Mouse (Mus musculus) embryonic facial prominence, embryonic 10.5 days (tissue): ENCODE data around the gene Vsig2. TPM values are rescaled to one million over a fixed set of nuclear protein-coding genes. Genes with fewer than 3 reads are reported as not detected.

ENCODE experiments used
- DNase-seq: peaks from one replicate; pipeline ENCODE4 v3.0.0-alpha.2; 2017; ENCODE audit warnings: low spot score
- H3K27ac ChIP-seq: fragments of 300-500 bp; sonication (generic); replicated peaks from 2 replicates; pipeline ENCODE4 v1.5.1; 2016; ENCODE audit warnings: mild to moderate bottlenecking
- H3K27me3 ChIP-seq: fragments of 300-500 bp; sonication (generic); replicated peaks from 2 replicates; pipeline ENCODE4 v1.6.1; 2016; ENCODE audit warnings: low read depth, mild to moderate bottlenecking; ENCODE audit not compliant: poor library complexity, severe bottlenecking
- H3K36me3 ChIP-seq: fragments of 300-500 bp; sonication (generic); replicated peaks from 2 replicates; pipeline ENCODE4 v1.6.1; 2016; ENCODE audit warnings: mild to moderate bottlenecking, moderate library complexity
- H3K4me1 ChIP-seq: fragments of 300-500 bp; sonication (generic); 2 replicates; pipeline ENCODE4 v1.6.1; 2016
- H3K4me3 ChIP-seq: fragments of 300-500 bp; sonication (generic); 2 replicates; pipeline ENCODE4 v1.5.1; 2016; ENCODE audit warnings: mild to moderate bottlenecking, moderate library complexity
- H3K9me3 ChIP-seq: fragments of 300-500 bp; sonication (generic); 2 replicates; pipeline ENCODE4 v1.6.1; 2016; ENCODE audit warnings: mild to moderate bottlenecking
- WGBS: fragments of 180-500 bp; shearing (Covaris S2); methylation state at CpG from one replicate; pipeline ENCODE4 v1.1.7; 2016; 5-methylcytosine and 5-hydroxymethylcytosine counted together
- polyA plus RNA-seq: library from polyadenylated mRNA; unstranded; fragments of >200 nt; fragmentation: Nextera tagmentation; extraction: Ambion mirVana; gene quantifications from 2 replicates; pipeline ENCODE4 v1.2.1, GENCODE M21; 2016

Vsig2 gene
- polyA plus RNA-seq, result 0.59 and 0.78 TPM in 2 replicates

GRCm38 (mm10) chr9:37539170-37540025 lies at the start of gene Vsig2:
Gene Vsig2 (plus strand): TSS chr9:37539255.
- WGBS, result 43% methylated on average over 23 of the region's 23 CpGs
- H3K9me3 ChIP-seq, result no peaks in the 10 kb centered on the region
- H3K27me3 ChIP-seq, result peaks cover 65% of the 10 kb centered on the region
- no peaks in the 10 kb centered on the region for H3K36me3 ChIP-seq
- H3K4me1 ChIP-seq, result peaks cover 18% of the 10 kb centered on the region
- no peak for DNase-seq
- no peak within 1 kb of the TSS for H3K27ac ChIP-seq
- no peak within 1 kb of the TSS for H3K4me3 ChIP-seq

GRCm38 (mm10) chr9:37489446-37490120 lies 49.5 kb upstream of the Vsig2 start:
- WGBS, result under 1% methylated on average over 75 of the region's 75 CpGs
- Histone ChIP-seq H3K4me3 (peak overlapping the region; percentile 77), H3K9me3 (no peaks in the 10 kb centered on the region), H3K27ac (peak overlapping the region; percentile 97), H3K4me1 (peaks cover 28% of the 10 kb centered on the region), H3K36me3 (peaks cover 27% of the 10 kb centered on the region), H3K27me3 (no peaks in the 10 kb centered on the region)
- DNase-seq, result peak; percentile 84

GRCm38 (mm10) chr9:37495761-37496160 lies 43.3 kb upstream of the Vsig2 start:
- H3K9me3 ChIP-seq, result no peaks in the 10 kb centered on the region
- H3K27ac ChIP-seq, result no peak overlapping the region
- WGBS, result 75% methylated on average over 3 of the region's 3 CpGs
- H3K4me3 ChIP-seq, result no peak overlapping the region
- H3K36me3 ChIP-seq, result peaks cover 48% of the 10 kb centered on the region
- peaks cover 6% of the 10 kb centered on the region for H3K4me1 ChIP-seq
- DNase-seq, result no peak
- no peaks in the 10 kb centered on the region for H3K27me3 ChIP-seq

- no peak overlapping the region for H3K27ac ChIP-seq
- peaks cover 48% of the 10 kb centered on the region for H3K36me3 ChIP-seq
- DNase-seq, result no peak
- H3K4me1 ChIP-seq, result peaks cover 1% of the 10 kb centered on the region; the same call in 1 of the 2 replicates
- no peaks in the 10 kb centered on the region for H3K27me3 ChIP-seq
- no peak overlapping the region for H3K4me3 ChIP-seq
- H3K9me3 ChIP-seq, result no peaks in the 10 kb centered on the region
These were observed 42.7 kb upstream of the Vsig2 start for GRCm38 (mm10) chr9:37496325-37496724.

GRCm38 (mm10) chr9:37500201-37500600 lies 38.9 kb upstream of the Vsig2 start:
- 79% methylated on average over 3 of the region's 3 CpGs for WGBS
- Histone ChIP-seq H3K27me3 (no peaks in the 10 kb centered on the region), H3K36me3 (peaks cover 26% of the 10 kb centered on the region), H3K9me3 (no peaks in the 10 kb centered on the region), H3K4me3 (no peak overlapping the region), H3K4me1 (no peaks in the 10 kb centered on the region), H3K27ac (no peak overlapping the region)
- DNase-seq, result no peak

- WGBS, result 92% methylated on average over 1 of the region's 1 CpGs
- peaks cover 22% of the 10 kb centered on the region for H3K36me3 ChIP-seq
- DNase-seq, result no peak
- H3K4me1 ChIP-seq, result no peaks in the 10 kb centered on the region
- H3K4me3 ChIP-seq, result no peak overlapping the region
- no peaks in the 10 kb centered on the region for H3K27me3 ChIP-seq
- no peak overlapping the region for H3K27ac ChIP-seq
- H3K9me3 ChIP-seq, result no peaks in the 10 kb centered on the region
These were observed 37.9 kb upstream of the Vsig2 start for GRCm38 (mm10) chr9:37501170-37501569.

GRCm38 (mm10) chr9:37504348-37504747 lies 34.7 kb upstream of the Vsig2 start:
- no peak overlapping the region for H3K4me3 ChIP-seq
- no peak for DNase-seq
- peaks cover 27% of the 10 kb centered on the region for H3K36me3 ChIP-seq
- H3K27ac ChIP-seq, result no peak overlapping the region
- H3K27me3 ChIP-seq, result no peaks in the 10 kb centered on the region
- H3K4me1 ChIP-seq, result no peaks in the 10 kb centered on the region
- no peaks in the 10 kb centered on the region for H3K9me3 ChIP-seq

GRCm38 (mm10) chr9:37506023-37506422 lies 33.0 kb upstream of the Vsig2 start:
- DNase-seq, result no peak
- peaks cover 18% of the 10 kb centered on the region for H3K36me3 ChIP-seq
- 94% methylated on average over 1 of the region's 1 CpGs for WGBS

GRCm38 (mm10) chr9:37512097-37512496 lies 27.0 kb upstream of the Vsig2 start:
- WGBS, result 93% methylated on average over 2 of the region's 2 CpGs
- Histone ChIP-seq H3K4me1 (no peaks in the 10 kb centered on the region), H3K9me3 (no peaks in the 10 kb centered on the region), H3K36me3 (peaks cover 13% of the 10 kb centered on the region; the same call in 1 of the 2 replicates), H3K27me3 (no peaks in the 10 kb centered on the region), H3K4me3 (no peak overlapping the region), H3K27ac (no peak overlapping the region)
- no peak for DNase-seq

More at GRCm38 (mm10) chr9:37506023-37506422, 33.0 kb upstream of the Vsig2 start:
- Histone ChIP-seq H3K4me1 (no peaks in the 10 kb centered on the region), H3K27ac (no peak overlapping the region), H3K27me3 (no peaks in the 10 kb centered on the region), H3K9me3 (no peaks in the 10 kb centered on the region), H3K4me3 (no peak overlapping the region)

GRCm38 (mm10) chr9:37514456-37514855 lies 24.6 kb upstream of the Vsig2 start:
- Histone ChIP-seq H3K4me1 (no peaks in the 10 kb centered on the region), H3K27ac (no peak overlapping the region), H3K36me3 (peaks cover 19% of the 10 kb centered on the region), H3K27me3 (no peaks in the 10 kb centered on the region), H3K9me3 (no peaks in the 10 kb centered on the region), H3K4me3 (no peak overlapping the region)
- DNase-seq, result no peak
- 88% methylated on average over 3 of the region's 3 CpGs for WGBS

- Histone ChIP-seq H3K4me1 (no peaks in the 10 kb centered on the region), H3K36me3 (peaks cover 47% of the 10 kb centered on the region)
These were observed 21.6 kb upstream of the Vsig2 start for GRCm38 (mm10) chr9:37517467-37517866.

GRCm38 (mm10) chr9:37518991-37519390 lies 20.1 kb upstream of the Vsig2 start:
- no peaks in the 10 kb centered on the region for H3K9me3 ChIP-seq
- no peaks in the 10 kb centered on the region for H3K27me3 ChIP-seq
- peaks cover 54% of the 10 kb centered on the region for H3K36me3 ChIP-seq
- H3K27ac ChIP-seq, result no peak overlapping the region
- H3K4me1 ChIP-seq, result no peaks in the 10 kb centered on the region
- WGBS, result 94% methylated on average over 8 of the region's 8 CpGs
- no peak for DNase-seq
- no peak overlapping the region for H3K4me3 ChIP-seq

More at GRCm38 (mm10) chr9:37517467-37517866, 21.6 kb upstream of the Vsig2 start:
- Histone ChIP-seq H3K27me3 (no peaks in the 10 kb centered on the region), H3K27ac (no peak overlapping the region), H3K4me3 (no peak overlapping the region), H3K9me3 (no peaks in the 10 kb centered on the region)
- DNase-seq, result no peak
- WGBS, result 89% methylated on average over 1 of the region's 1 CpGs

- 89% methylated on average over 2 of the region's 2 CpGs for WGBS
- no peak for DNase-seq
- H3K27ac ChIP-seq, result no peak overlapping the region
- H3K27me3 ChIP-seq, result no peaks in the 10 kb centered on the region
- peaks cover 64% of the 10 kb centered on the region for H3K36me3 ChIP-seq
- H3K9me3 ChIP-seq, result no peaks in the 10 kb centered on the region
- no peaks in the 10 kb centered on the region for H3K4me1 ChIP-seq
- no peak overlapping the region for H3K4me3 ChIP-seq
These were observed 19.1 kb upstream of the Vsig2 start for GRCm38 (mm10) chr9:37519995-37520394.
